Mouse (Mus musculus) kidney, postnatal 0 days (tissue): ENCODE measurements around the gene Tsc22d1. TPM values are rescaled to one million over a fixed set of nuclear protein-coding genes. Genes with fewer than 3 reads are reported as not detected.

Experiments used
- ATAC-seq: fragments of 200-750 bp; cut with Nextera tagmentation; replicated peaks from 2 replicates; pipeline ENCODE4 v1.8.0; 2017; ENCODE audit warnings: low read depth, moderate number of reproducible peaks, moderate TSS enrichment, moderate library complexity; ENCODE audit not compliant: low FRiP score
- DNase-seq: peaks from one replicate; pipeline ENCODE4 v3.0.0-alpha.2; 2016; ENCODE audit warnings: low spot score
- H3K27ac ChIP-seq: fragments of 300-500 bp; sonication (generic); 2 replicates; pipeline ENCODE4 v1.5.1; 2014; ENCODE audit warnings: mild to moderate bottlenecking
- H3K27me3 ChIP-seq: fragments of 300-500 bp; sonication (generic); 2 replicates; pipeline ENCODE4 v1.6.1; 2014; ENCODE audit warnings: low read length, mixed read lengths; ENCODE audit not compliant: insufficient read depth
- H3K36me3 ChIP-seq: fragments of 300-500 bp; sonication (generic); 2 replicates; pipeline ENCODE4 v1.6.1; 2014; ENCODE audit warnings: low read length, mixed read lengths; ENCODE audit not compliant: insufficient read depth
- H3K4me1 ChIP-seq: fragments of 300-500 bp; sonication (generic); replicated peaks from 2 replicates; pipeline ENCODE4 v1.6.1; 2014; ENCODE audit warnings: antibody characterized with exemption, low read length, mixed read lengths; ENCODE audit not compliant: insufficient read depth
- H3K4me2 ChIP-seq: fragments of 300-500 bp; sonication (generic); 2 replicates; pipeline ENCODE4 v1.6.1; 2014; ENCODE audit warnings: mild to moderate bottlenecking, low read length, moderate library complexity, mixed read lengths
- H3K4me3 ChIP-seq: fragments of 300-500 bp; sonication (generic); replicated peaks from 2 replicates; pipeline ENCODE4 v1.5.1; 2014; ENCODE audit warnings: low read depth, low read length
- H3K9ac ChIP-seq: fragments of 300-500 bp; sonication (generic); 2 replicates; pipeline ENCODE4 v1.6.1; 2014; ENCODE audit warnings: low read depth, low read length
- H3K9me3 ChIP-seq: fragments of 300-500 bp; sonication (generic); replicated peaks from 2 replicates; pipeline ENCODE4 v1.6.1; 2016; ENCODE audit warnings: low read length, inconsistent platforms, mixed read lengths
- CTCF ChIP-seq: IDR thresholded peaks from 2 replicates; pipeline ENCODE4 v1.5.1; 2016; ENCODE audit warnings: antibody characterized with exemption, low read depth, mild to moderate bottlenecking, moderate library complexity
- WGBS: fragments of 180-500 bp; shearing (Covaris S2); extraction: QIAGEN DNeasy Blood & Tissue Kit; methylation state at CpG from one replicate; pipeline ENCODE4 v1.1.7; 2014; 5-methylcytosine and 5-hydroxymethylcytosine counted together
- polyA plus RNA-seq: library from polyadenylated mRNA; unstranded; fragments of >200 nt; fragmentation: Nextera tagmentation; extraction: Ambion mirVana; gene quantifications from 2 replicates; pipeline ENCODE4 v1.2.1, GENCODE M21; 2015

Gene Tsc22d1
- polyA plus RNA-seq, 1 experiment from 2014 or later = 756 TPM

DNA sequence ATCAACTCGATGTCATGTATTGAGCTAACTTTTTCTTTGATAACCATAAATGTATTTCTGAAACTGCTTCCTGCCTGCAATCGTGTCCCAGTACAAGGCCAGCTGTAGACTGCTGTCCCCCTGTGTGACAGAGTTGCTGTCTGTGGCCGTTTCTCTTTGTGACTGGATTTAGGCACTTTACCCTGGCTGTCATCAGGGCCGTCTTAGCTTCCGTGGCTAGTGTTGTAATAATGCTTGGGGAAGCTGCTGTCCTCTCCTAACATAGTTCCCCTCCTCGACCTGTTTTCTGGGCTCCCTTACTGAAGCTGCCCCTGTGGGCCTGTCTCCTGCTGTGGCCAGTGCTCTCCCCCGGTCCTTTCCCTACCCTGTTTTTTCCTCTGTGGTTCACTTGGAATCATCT, 83.4 kb downstream of the Tsc22d1 start:
- Histone ChIP-seq H3K4me1 (peaks cover 7% of the 10 kb centered on the region; the same call in 1 of the 2 replicates), H3K27me3 (no peaks in the 10 kb centered on the region), H3K36me3 (no peaks in the 10 kb centered on the region), H3K9me3 (no peaks in the 10 kb centered on the region), H3K9ac (no peak overlapping the region), H3K4me2 (no peak overlapping the region), H3K4me3 (no peak overlapping the region), H3K27ac (no peak overlapping the region)
- no peak for DNase-seq
- ATAC-seq = no peak
- no peak for TF ChIP-seq CTCF
- WGBS = 57% methylated on average over 7 of the region's 7 CpGs

DNA sequence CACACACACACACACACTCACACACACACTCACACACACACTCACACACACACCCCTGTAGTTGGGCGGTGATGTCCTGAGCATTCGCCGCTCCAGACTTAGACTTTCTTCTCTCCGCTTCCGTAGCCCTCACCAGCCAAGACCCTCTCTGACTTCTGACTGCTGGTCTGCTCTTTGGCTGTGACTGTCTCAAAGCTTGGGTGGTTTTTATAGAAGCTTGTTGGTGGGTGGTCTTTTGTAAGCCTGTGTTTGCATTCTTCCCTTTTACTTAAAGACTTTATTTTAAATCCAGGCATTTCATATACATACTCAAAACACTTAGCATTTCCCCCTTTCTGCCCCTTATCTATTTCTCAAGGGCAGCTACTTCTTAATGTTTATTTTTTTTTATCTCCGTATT, 84.7 kb downstream of the Tsc22d1 start:
- no peak overlapping the region for H3K4me2 ChIP-seq
- no peak for TF ChIP-seq CTCF
- DNase-seq = peak; percentile 55
- H3K9me3 ChIP-seq = no peaks in the 10 kb centered on the region
- no peaks in the 10 kb centered on the region for H3K36me3 ChIP-seq
- WGBS = 53% methylated on average over 6 of the region's 6 CpGs
- H3K9ac ChIP-seq = no peak overlapping the region
- no peaks in the 10 kb centered on the region for H3K27me3 ChIP-seq
- ATAC-seq = no peak
- peaks cover 12% of the 10 kb centered on the region; the same call in 1 of the 2 replicates for H3K4me1 ChIP-seq
- peak overlapping the region; percentile 37; the same call in 1 of the 2 replicates for H3K27ac ChIP-seq
- H3K4me3 ChIP-seq = no peak overlapping the region

GRCm38 (mm10) chr14:76500036-76500435, 85.3 kb downstream of the Tsc22d1 start:
- Histone ChIP-seq H3K4me2 (no peak overlapping the region), H3K36me3 (no peaks in the 10 kb centered on the region), H3K4me1 (peaks cover 12% of the 10 kb centered on the region; the same call in 1 of the 2 replicates), H3K27ac (peak overlapping the region; percentile 37), H3K9me3 (no peaks in the 10 kb centered on the region), H3K27me3 (no peaks in the 10 kb centered on the region), H3K9ac (no peak overlapping the region), H3K4me3 (no peak overlapping the region)
- WGBS = 24% methylated on average over 5 of the region's 5 CpGs
- TF ChIP-seq CTCF = no peak
- peak; percentile 48 for DNase-seq
- no peak for ATAC-seq

GRCm38 (mm10) chr14:76503231-76503851, 88.6 kb downstream of the Tsc22d1 start:
- H3K27ac ChIP-seq = peak overlapping the region; percentile 99; the same call in 1 of the 2 replicates

DNA sequence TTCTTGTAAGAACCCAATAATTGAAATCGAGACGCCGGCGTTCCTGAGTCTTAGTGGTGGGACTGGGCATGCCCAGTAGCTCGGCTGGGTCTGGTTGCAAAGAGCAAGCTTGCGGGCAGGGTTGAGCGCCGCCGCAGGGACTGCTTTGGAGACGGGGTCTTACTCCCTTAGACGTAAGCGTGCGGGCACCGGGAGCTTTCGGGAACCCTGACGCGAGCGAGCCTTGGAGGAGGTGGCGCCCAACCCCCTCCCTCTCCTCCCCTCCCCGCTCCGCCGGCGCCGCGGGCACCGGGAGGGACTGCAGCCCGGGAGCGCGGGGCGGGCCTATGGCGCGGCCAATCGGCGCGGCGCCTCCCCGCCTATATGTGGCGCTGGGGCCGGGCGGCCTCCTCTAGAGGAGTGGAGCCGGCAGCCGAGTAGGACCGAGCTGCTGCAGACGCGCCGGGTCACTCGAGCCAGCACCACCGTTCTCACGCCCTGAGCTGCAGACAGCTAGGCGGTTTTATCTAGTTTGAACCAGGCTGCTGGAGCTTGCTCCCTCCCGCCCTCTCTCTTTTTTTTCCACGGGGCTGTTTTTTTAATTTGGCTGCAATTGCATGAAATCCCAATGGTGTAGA, 89.5 kb downstream of the Tsc22d1 start:
- WGBS = under 1% methylated on average over 50 of the region's 52 CpGs
- H3K9me3 ChIP-seq = no peaks in the 10 kb centered on the region
- H3K27me3 ChIP-seq = no peaks in the 10 kb centered on the region
- H3K4me3 ChIP-seq = peak overlapping the region; percentile 96
- ATAC-seq (peak; percentile 93), DNase-seq (peak; percentile 97)
- H3K27ac ChIP-seq = peak overlapping the region; percentile 99
- TF ChIP-seq CTCF = no peak
- peaks cover 12% of the 10 kb centered on the region; the same call in 1 of the 2 replicates for H3K4me1 ChIP-seq
- peak overlapping the region; percentile 98 for H3K9ac ChIP-seq
- peaks cover 18% of the 10 kb centered on the region; the same call in 1 of the 2 replicates for H3K36me3 ChIP-seq
- peak overlapping the region; percentile 88 for H3K4me2 ChIP-seq

More at GRCm38 (mm10) chr14:76503231-76503851, 88.6 kb downstream of the Tsc22d1 start:
- peaks cover 12% of the 10 kb centered on the region; the same call in 1 of the 2 replicates for H3K4me1 ChIP-seq
- ATAC-seq = no peak
- H3K27me3 ChIP-seq = no peaks in the 10 kb centered on the region
- 8% methylated on average over 13 of the region's 13 CpGs for WGBS
- H3K36me3 ChIP-seq = peaks cover 18% of the 10 kb centered on the region; the same call in 1 of the 2 replicates
- TF ChIP-seq CTCF = peak; percentile 66; the same call in 1 of the 2 replicates
- DNase-seq = peak; percentile 91
- peak overlapping the region; percentile 98; the same call in 1 of the 2 replicates for H3K9ac ChIP-seq
- H3K9me3 ChIP-seq = no peaks in the 10 kb centered on the region
- H3K4me3 ChIP-seq = peak overlapping the region; percentile 96
- H3K4me2 ChIP-seq = peak overlapping the region; percentile 88

DNA sequence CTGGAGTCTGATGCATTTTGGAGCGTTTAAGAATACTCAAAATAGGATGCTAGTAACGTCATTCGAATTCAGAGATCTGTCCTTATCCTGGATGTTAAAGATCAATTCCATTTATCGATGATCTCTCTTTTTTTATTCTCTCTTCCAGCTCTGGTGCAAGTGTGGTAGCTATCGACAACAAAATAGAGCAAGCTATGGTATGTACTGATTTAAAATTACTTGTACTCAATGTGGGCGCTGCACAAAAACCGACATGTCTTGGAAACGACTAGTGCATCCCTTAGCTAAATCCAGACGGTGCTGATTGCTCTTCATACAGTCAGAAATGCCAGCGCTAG, 90.3 kb downstream of the Tsc22d1 start:
- no peaks in the 10 kb centered on the region for H3K9me3 ChIP-seq
- H3K27ac ChIP-seq = peak overlapping the region; percentile 99
- peak overlapping the region; percentile 96 for H3K4me3 ChIP-seq
- no peak for ATAC-seq
- peaks cover 7% of the 10 kb centered on the region; the same call in 1 of the 2 replicates for H3K4me1 ChIP-seq
- peaks cover 18% of the 10 kb centered on the region; the same call in 1 of the 2 replicates for H3K36me3 ChIP-seq
- TF ChIP-seq CTCF = no peak
- H3K9ac ChIP-seq = peak overlapping the region; percentile 98
- WGBS = under 1% methylated on average over 10 of the region's 10 CpGs
- H3K4me2 ChIP-seq = peak overlapping the region; percentile 88
- DNase-seq = no peak
- H3K27me3 ChIP-seq = no peaks in the 10 kb centered on the region
